Mouse (Mus musculus) CD4-positive, CD25-positive, alpha-beta regulatory T cell, adult 4 months (primary cell): ENCODE results near the gene Zfp354a. TPM values are rescaled to one million over a fixed set of nuclear protein-coding genes. Genes with fewer than 3 reads are reported as not detected.

Experiments used
- polyA plus RNA-seq, 2 experiments: library from polyadenylated mRNA; unstranded; fragments of 100-300 nt; shearing (Covaris generic); gene quantifications; one replicate each; pipeline ENCODE4 v1.2.1; 2017

Zfp354a gene
- polyA plus RNA-seq, 2 experiments from 2014 or later, result not detected

Other genes with a start within 250 kb of the Zfp354a start
- 1 to 10 TPM; 1.3 to 2.0 TPM for gene Zfp354c, start 231.5 kb upstream of the Zfp354a start, polyA plus RNA-seq
- not detected for gene Zfp879, start 217.7 kb upstream of the Zfp354a start, polyA plus RNA-seq
- gene Grm6, start 208.6 kb upstream of the Zfp354a start, polyA plus RNA-seq, result not detected
- not detected for gene Zfp454, start 171.6 kb upstream of the Zfp354a start, polyA plus RNA-seq
- 1 to 10 TPM in 1 of 2 experiments, under 1 TPM in 1; 0.81 to 1.5 TPM for gene Zfp2, start 143.1 kb upstream of the Zfp354a start, polyA plus RNA-seq
- not detected for gene Zfp354b, start 127.6 kb upstream of the Zfp354a start, polyA plus RNA-seq
- gene 4933414I15Rik, start 115.5 kb upstream of the Zfp354a start, polyA plus RNA-seq, result not detected
- gene Prop1, start 105.5 kb upstream of the Zfp354a start, polyA plus RNA-seq, result not detected
- gene Olfr1378, start 92.7 kb upstream of the Zfp354a start, polyA plus RNA-seq, result not detected
- gene Olfr1377, start 77.3 kb upstream of the Zfp354a start, polyA plus RNA-seq, result not detected
- not detected for gene Olfr51, start 55.7 kb upstream of the Zfp354a start, polyA plus RNA-seq
- gene Olfr54, start 45.0 kb upstream of the Zfp354a start, polyA plus RNA-seq, result under 1 TPM in 1 of 2 experiments, not detected in 1; 0.08 TPM
- gene Olfr1375, start 11.1 kb upstream of the Zfp354a start, polyA plus RNA-seq, result not detected
- gene Gm12569, start 161.2 kb downstream of the Zfp354a start, polyA plus RNA-seq, result not detected
- gene Clk4, start 202.5 kb downstream of the Zfp354a start, polyA plus RNA-seq, result 100 to 1,000 TPM; 220 to 233 TPM
- under 1 TPM in 1 of 2 experiments, not detected in 1; 0.74 TPM for gene BC049762, start 203.8 kb downstream of the Zfp354a start, polyA plus RNA-seq
- 1 to 10 TPM; 1.5 to 2.8 TPM for gene Col23a1, start 230.7 kb downstream of the Zfp354a start, polyA plus RNA-seq